Mouse (Mus musculus) embryonic facial prominence, embryonic 12.5 days (tissue): ENCODE results near the gene Olfr1335. TPM values are rescaled to one million over a fixed set of nuclear protein-coding genes. Genes with fewer than 3 reads are reported as not detected.
"Not testable (repeated sequence)": the region's sequence is repeated elsewhere in the genome, so short reads cannot be mapped to it uniquely, and the experiment has no call there.

ENCODE experiments used
- ATAC-seq: fragments of 200-750 bp; cut with Nextera tagmentation; 2 replicates; pipeline ENCODE4 v1.8.0; 2017; ENCODE audit not compliant: insufficient number of reproducible peaks, insufficient read depth, low FRiP score, low TSS enrichment
- H3K27ac ChIP-seq: fragments of 300-500 bp; sonication (generic); 2 replicates; pipeline ENCODE4 v1.5.1; 2016; ENCODE audit warnings: mild to moderate bottlenecking
- H3K27me3 ChIP-seq: fragments of 300-500 bp; sonication (generic); 2 replicates; pipeline ENCODE4 v1.6.1; 2016; ENCODE audit warnings: mild to moderate bottlenecking, moderate library complexity
- H3K36me3 ChIP-seq: fragments of 300-500 bp; sonication (generic); 2 replicates; pipeline ENCODE4 v1.6.1; 2016; ENCODE audit warnings: mild to moderate bottlenecking
- H3K4me1 ChIP-seq: fragments of 300-500 bp; sonication (generic); 2 replicates; pipeline ENCODE4 v1.6.1; 2016
- H3K4me2 ChIP-seq: fragments of 300-500 bp; sonication (generic); replicated peaks from 2 replicates; pipeline ENCODE4 v1.6.1; 2016; ENCODE audit warnings: mild to moderate bottlenecking, moderate library complexity
- H3K4me3 ChIP-seq: fragments of 300-500 bp; sonication (generic); 2 replicates; pipeline ENCODE4 v1.5.1; 2016; ENCODE audit warnings: mild to moderate bottlenecking
- H3K9ac ChIP-seq: fragments of 300-500 bp; sonication (generic); 2 replicates; pipeline ENCODE4 v1.6.1; 2016; ENCODE audit warnings: mild to moderate bottlenecking, moderate library complexity
- H3K9me3 ChIP-seq: fragments of 300-500 bp; sonication (generic); 2 replicates; pipeline ENCODE4 v1.6.1; 2016; ENCODE audit warnings: mild to moderate bottlenecking, moderate library complexity
- WGBS: fragments of 180-500 bp; shearing (Covaris S2); methylation state at CpG from one replicate; pipeline ENCODE4 v1.1.7; 2016; 5-methylcytosine and 5-hydroxymethylcytosine counted together
- polyA plus RNA-seq: library from polyadenylated mRNA; unstranded; fragments of >200 nt; fragmentation: Nextera tagmentation; extraction: Ambion mirVana; gene quantifications from 2 replicates; pipeline ENCODE4 v1.2.1, GENCODE M21; 2016

The Olfr1335 gene
- polyA plus RNA-seq = not detected in 2 replicates

GRCm38 (mm10) chr4:118809844-118810243 lies at the start of gene Olfr1335:
Olfr1335 (minus strand) TSS chr4:118809944.
- no peak within 1 kb of the TSS for H3K4me3 ChIP-seq
- ATAC-seq = no peak
- H3K27ac ChIP-seq = no peak within 1 kb of the TSS
- H3K36me3 ChIP-seq = no peaks in the 10 kb centered on the region
- H3K9ac ChIP-seq = no peak within 1 kb of the TSS
- no peaks in the 10 kb centered on the region for H3K9me3 ChIP-seq
- H3K4me1 ChIP-seq = no peaks in the 10 kb centered on the region
- no peak within 1 kb of the TSS for H3K4me2 ChIP-seq
- WGBS = 85% methylated on average over 4 of the region's 4 CpGs
- no peaks in the 10 kb centered on the region for H3K27me3 ChIP-seq

DNA sequence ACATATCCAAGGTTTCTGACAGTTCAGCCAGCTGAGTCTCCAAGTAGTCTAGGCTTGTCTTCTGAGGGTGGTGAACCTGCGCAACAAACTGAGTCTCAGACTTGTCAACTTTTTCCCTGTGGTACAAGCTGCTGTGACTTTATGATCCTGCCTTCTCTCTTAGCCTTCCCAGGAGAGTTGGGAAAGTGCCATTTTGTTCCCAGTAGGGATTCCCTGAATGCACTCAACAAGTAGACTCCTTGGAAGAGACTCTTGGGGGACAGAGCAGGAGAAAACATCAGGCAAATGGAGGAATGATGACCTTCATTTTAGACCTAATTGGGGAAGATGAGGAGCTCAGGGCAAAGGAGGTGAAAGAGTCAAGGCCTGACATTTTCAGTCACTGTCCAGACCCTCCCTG lies 26.4 kb upstream of the Olfr1335 start, which contains the start of gene Olfr1333:
Olfr1333 (minus strand) TSS at position 101 of the 400 bp plus-strand sequence.
- no peaks in the 10 kb centered on the region for H3K36me3 ChIP-seq
- no peaks in the 10 kb centered on the region for H3K9me3 ChIP-seq
- ATAC-seq = no peak
- no peak within 1 kb of the TSS for H3K4me2 ChIP-seq
- no peaks in the 10 kb centered on the region for H3K4me1 ChIP-seq
- H3K27ac ChIP-seq = no peak within 1 kb of the TSS
- no peak within 1 kb of the TSS for H3K4me3 ChIP-seq
- no peak within 1 kb of the TSS for H3K9ac ChIP-seq
- no peaks in the 10 kb centered on the region for H3K27me3 ChIP-seq
- WGBS = 93% methylated on average over 1 of the region's 1 CpGs

- ATAC-seq = no peak
- WGBS = 90% methylated on average over 1 of the region's 1 CpGs
- Histone ChIP-seq H3K27ac (no peak overlapping the region), H3K9me3 (no peaks in the 10 kb centered on the region), H3K4me2 (no peak overlapping the region), H3K27me3 (no peaks in the 10 kb centered on the region), H3K4me3 (no peak overlapping the region), H3K4me1 (no peaks in the 10 kb centered on the region), H3K9ac (no peak overlapping the region), H3K36me3 (no peaks in the 10 kb centered on the region)
Observed at GRCm38 (mm10) chr4:118818921-118819320, 9.2 kb upstream of the Olfr1335 start.

DNA sequence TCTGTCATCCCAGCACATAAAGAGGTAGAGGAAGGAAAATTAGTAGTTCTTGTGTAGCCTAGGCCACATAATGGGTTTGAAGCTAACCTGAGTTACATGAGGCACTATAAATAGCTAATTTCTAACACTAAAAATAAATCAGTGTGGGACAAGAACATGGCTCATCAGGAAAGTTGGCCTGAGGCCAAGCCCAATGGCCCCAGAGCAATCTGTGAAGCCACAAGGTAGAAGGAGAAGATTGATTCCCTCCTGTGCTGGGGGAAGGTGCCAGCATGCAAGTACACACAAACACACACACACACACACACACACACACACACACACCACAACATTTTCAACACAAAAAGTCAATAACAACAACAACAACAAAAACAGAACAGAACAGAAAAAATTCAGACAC lies 16.9 kb downstream of the Olfr1335 start:
- not testable (repeated sequence) for H3K27ac ChIP-seq, H3K36me3 ChIP-seq, H3K9me3 ChIP-seq, ATAC-seq, H3K4me2 ChIP-seq, H3K4me1 ChIP-seq, H3K27me3 ChIP-seq, H3K9ac ChIP-seq, H3K4me3 ChIP-seq

DNA sequence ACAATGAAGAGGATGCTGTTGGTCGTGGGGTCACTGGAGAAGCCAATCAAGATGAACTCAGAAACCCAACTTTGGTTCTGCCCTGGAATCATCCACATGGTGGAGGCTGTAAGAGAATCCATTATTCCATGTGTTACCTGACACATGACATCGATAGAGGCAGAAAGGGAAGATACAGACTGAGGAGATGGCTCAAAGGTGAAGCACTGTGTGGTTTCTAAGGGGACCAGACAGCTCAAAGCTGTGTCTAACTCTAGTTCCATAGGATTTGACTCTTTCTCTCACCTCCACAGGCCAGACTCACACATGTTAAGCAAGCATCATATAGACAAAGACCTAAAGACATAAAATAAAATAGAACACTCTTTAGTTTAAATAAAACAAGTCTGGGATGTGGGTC lies 27.3 kb downstream of the Olfr1335 start, which contains the start of gene Olfr1337:
Olfr1337 (minus strand) TSS at position 101 of the 400 bp plus-strand sequence.
- Histone ChIP-seq H3K4me1 (no peaks in the 10 kb centered on the region), H3K36me3 (no peaks in the 10 kb centered on the region), H3K27ac (no peak within 1 kb of the TSS), H3K4me2 (no peak within 1 kb of the TSS), H3K4me3 (no peak within 1 kb of the TSS), H3K27me3 (no peaks in the 10 kb centered on the region), H3K9me3 (no peaks in the 10 kb centered on the region), H3K9ac (no peak within 1 kb of the TSS)
- WGBS = 76% methylated on average over 2 of the region's 2 CpGs
- ATAC-seq = no peak

Other genes with a start within 250 kb of the Olfr1335 start
- 0.41 and 0.46 TPM in 2 replicates for gene Cfap57, start 189.2 kb downstream of the Olfr1335 start, polyA plus RNA-seq
- 154 and 165 TPM in 2 replicates for gene Ebna1bp2, start 189.1 kb downstream of the Olfr1335 start, polyA plus RNA-seq
- not detected in 2 replicates for gene Olfr62, start 151.0 kb downstream of the Olfr1335 start, polyA plus RNA-seq
- 0.05 and 0.20 TPM in 2 replicates for gene Olfr1342, start 117.2 kb downstream of the Olfr1335 start, polyA plus RNA-seq
- gene Olfr1341, start 106.4 kb downstream of the Olfr1335 start, polyA plus RNA-seq = not detected in 2 replicates
- not detected in 2 replicates for gene Olfr1340, start 89.8 kb downstream of the Olfr1335 start, polyA plus RNA-seq
- gene Olfr1339, start 77.8 kb downstream of the Olfr1335 start, polyA plus RNA-seq = not detected in 2 replicates
- not detected in 2 replicates for gene Olfr1338, start 51.2 kb downstream of the Olfr1335 start, polyA plus RNA-seq
- gene Olfr1337, start 27.4 kb downstream of the Olfr1335 start, polyA plus RNA-seq = not detected in 2 replicates
- not detected in 2 replicates for gene Olfr1333, start 26.3 kb upstream of the Olfr1335 start, polyA plus RNA-seq
- not detected in 2 replicates for gene Olfr1331, start 54.7 kb upstream of the Olfr1335 start, polyA plus RNA-seq
- gene Olfr1330, start 78.7 kb upstream of the Olfr1335 start, polyA plus RNA-seq = not detected in 2 replicates
- not detected in 2 replicates for gene Olfr1329, start 107.5 kb upstream of the Olfr1335 start, polyA plus RNA-seq
- not detected in 2 replicates for gene Olfr1328, start 128.7 kb upstream of the Olfr1335 start, polyA plus RNA-seq
- gene Lao1, start 151.6 kb upstream of the Olfr1335 start, polyA plus RNA-seq = not detected in 2 replicates